Mouse (Mus musculus) brain, embryonic 14.5 days (tissue): ENCODE data around the gene Spred2.

Experiments used
- CTCF ChIP-seq: fragments of 200-500 bp; IDR thresholded peaks from 2 replicates; pipeline ENCODE4 v1.5.1; 2012; ENCODE audit warnings: inconsistent platforms, mild to moderate bottlenecking, moderate library complexity, borderline replicate concordance; ENCODE audit not compliant: insufficient read depth, insufficient read length; ENCODE audit errors: extremely low read depth
- POLR2A ChIP-seq: fragments of 200-500 bp; IDR thresholded peaks from 2 replicates; pipeline ENCODE4 v1.6.1; 2012; ENCODE audit warnings: mild to moderate bottlenecking, inconsistent platforms, borderline replicate concordance; ENCODE audit not compliant: poor library complexity, insufficient read depth, insufficient read length, severe bottlenecking; ENCODE audit errors: extremely low read depth

DNA sequence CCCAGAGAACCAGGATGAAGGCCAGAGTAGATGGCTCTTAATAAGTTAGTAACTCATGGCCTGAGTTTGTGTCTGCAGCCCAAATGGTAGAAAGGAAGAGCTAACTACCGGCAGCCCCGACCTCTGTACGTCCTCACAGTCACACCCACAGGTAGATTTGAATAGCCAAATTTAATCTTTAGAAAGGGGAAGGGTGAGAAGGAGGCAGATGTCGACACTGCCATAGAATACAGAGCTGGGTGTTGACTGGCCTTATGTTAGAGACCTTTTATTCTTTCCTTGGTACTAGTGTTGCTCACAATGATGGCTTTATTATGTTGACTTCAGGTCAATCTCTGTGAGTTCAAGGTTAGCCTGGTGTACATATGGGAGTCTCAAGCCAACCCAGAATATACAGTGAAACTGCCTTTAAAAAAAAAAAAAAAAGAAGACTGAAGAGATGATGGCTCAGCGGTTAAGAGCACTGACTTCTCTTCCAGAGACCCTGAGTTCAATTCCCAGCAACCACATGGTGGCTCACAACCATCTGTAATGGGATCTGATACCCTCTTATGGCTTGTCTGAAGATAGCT, 61.2 kb downstream of the Spred2 start:
- TF ChIP-seq POLR2A (no peak), CTCF (no peak)
